Mouse (Mus musculus) mouse embryonic stem cell (cell line): Measurements from ENCODE around the gene Phf21a.
"Not testable (repeated sequence)": the region's sequence is repeated elsewhere in the genome, so short reads cannot be mapped to it uniquely, and the experiment has no call there.

Source experiments
- in situ Hi-C, 2 experiments: fragments of 300-500 bp; cut with MboI; formaldehyde crosslinking; loops; 1 replicate in 1 of 2; 3 replicates in 1 of 2; pipeline ENCODE4 v1.14.3; 2019 to 2020; ENCODE audit warnings: low sequenced_read_pairs in 2 of 2, low pct_unique_long_range_greater_than_20kb in 1 of 2, mixed read lengths in 1 of 2; ENCODE audit not compliant: unreplicated experiment in 1 of 2

The Phf21a gene

DNA sequence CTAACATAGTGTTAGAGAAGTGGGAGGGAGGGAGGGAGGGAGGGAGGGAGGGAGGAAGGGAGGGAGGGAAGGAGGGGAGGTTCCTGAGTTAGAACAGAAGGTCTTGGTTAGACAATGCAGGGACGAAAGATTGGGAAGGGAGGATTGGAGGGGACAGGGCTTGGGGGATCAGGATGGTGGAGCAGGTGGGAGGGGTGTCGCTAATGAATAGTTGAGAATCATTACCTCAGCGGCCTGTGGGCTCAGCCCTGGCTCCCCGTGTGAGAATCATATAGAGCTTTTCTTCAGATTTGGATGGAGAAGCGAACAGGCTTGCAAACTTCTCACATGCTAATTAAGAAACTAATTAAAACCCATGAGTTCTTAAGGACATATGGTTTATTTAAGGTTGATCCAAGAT is 23.3 kb upstream of the Phf21a start:
- in situ Hi-C loops, result no loop called here

DNA sequence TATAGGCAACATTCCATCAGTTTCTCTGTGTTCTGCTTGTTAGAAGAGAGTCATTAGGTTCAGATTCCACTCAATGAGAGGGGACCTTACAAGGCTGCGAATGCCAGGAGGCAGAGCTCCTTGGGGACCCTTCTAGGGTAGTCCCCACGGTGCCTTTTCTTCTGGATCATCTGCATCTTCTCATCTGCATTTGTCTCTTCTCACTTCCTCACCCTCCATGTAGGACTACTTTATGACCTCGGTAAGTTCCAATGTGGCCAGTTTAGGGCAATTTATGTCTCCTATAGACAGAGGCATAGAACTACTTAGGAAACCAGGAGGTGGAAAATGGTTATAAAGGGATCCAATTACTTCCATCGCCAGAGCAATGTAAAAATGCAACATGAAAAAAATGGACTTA is 21.8 kb upstream of the Phf21a start:
- in situ Hi-C loops, result no loop called here

DNA sequence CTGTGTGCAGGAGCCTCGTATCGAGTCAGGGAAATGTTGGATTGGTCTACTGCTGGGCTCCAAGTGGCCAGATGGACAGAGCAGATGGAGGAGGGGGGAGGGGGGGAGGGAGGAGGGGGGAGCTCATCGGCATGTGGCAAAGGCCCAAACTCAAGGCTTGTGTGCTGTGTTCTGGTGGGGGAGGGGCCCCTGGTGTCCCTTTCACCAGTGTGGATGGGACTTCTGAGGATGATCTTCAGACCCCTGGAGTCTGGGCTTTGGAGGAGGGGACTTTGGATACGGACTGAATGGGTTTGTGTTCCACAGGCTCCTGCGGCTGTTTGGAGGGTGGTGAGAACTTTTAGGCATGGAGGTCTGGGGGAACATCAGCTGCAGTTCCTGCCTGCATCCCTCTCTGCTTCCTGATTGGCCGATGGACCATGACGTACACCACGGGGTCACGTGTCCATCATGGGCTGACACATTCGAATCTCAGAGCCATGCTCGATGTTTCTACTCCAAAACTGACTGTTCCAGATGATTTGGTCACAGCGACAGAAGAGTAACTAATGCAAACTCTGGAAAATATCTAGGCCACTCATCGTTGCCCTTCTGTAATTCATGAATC is 16.7 kb upstream of the Phf21a start:
- in situ Hi-C loops, result no loop called here

DNA sequence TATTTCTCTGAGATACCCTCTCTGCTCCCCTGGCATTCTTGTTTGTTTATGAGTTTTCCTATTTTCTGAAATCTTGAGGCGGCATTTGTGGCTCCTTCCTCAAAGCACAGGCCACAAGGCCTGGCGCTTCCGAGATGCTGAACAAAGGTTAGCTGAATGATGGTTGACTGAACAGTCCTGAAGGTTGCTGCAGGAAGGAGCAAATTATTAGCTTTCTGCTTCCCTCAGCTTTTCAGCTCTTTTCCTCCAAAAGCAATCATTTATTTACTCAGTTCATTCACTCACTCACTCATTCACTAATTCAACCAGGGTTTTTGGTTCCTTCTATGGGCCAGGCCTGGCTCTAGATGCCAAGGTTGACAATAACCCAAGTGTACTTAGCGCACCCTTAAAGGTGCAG is 10.7 kb upstream of the Phf21a start:
- in situ Hi-C loops, result no loop called here

DNA sequence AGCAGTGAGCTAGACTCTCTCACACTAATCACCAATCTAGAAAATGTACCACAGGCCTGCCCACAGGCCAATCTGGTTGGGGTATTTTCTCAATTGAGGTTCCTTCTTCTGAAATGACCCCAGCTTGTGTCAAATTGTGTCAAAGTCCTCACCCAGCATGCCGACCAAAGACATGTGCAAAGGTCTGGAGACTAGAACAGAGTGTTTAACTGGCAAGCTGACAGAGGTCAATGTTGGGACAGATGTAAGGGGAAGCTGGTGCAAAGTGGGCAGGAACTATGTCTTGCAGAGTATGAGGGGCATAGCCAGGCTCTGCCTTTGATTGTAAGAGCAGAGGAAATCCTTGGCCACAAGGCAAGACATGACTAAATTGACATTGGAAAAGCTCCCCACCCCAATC is 7.2 kb upstream of the Phf21a start:
- in situ Hi-C loops, result no loop called here

DNA sequence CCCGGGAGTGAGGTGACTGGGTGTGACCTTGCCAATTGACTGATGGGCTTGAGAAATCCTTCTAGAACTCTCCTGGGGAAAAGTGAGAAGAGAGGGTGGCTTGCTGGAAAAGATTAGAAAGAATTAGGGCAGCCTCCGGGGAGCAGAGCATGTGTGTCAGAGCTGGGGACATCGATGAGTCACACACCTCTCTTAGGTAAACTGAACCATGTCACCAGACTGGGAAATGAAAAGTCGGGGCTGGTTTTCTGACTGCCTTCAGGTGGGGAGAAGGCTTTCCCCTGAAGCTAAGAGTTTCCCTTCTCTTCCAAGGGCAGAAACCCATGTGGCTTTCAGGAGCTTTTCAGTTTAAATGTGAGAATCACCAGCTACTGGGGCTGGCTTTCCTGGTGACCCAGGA is 5.9 kb upstream of the Phf21a start:
- in situ Hi-C loops, result no loop called here

DNA sequence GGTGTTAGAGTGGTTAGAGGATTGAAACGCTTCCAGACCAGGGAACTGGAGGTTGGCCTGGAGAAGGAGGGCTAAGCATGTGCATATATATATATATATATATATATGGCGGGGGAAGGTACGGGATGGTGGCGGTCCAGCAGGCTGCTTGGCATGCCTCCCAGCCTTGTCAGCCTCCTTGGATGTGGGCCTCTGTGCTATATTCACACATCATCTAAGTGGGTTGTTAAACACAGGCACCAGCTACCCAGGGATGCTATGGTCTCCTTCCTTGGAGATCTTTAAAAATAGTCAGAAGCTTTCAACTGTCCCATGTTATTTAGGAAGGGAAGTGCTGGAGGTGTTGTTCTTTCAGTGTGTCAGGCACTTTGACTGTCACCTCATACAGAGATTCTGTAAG is 3.1 kb upstream of the Phf21a start:
- in situ Hi-C loops, result no loop called here

DNA sequence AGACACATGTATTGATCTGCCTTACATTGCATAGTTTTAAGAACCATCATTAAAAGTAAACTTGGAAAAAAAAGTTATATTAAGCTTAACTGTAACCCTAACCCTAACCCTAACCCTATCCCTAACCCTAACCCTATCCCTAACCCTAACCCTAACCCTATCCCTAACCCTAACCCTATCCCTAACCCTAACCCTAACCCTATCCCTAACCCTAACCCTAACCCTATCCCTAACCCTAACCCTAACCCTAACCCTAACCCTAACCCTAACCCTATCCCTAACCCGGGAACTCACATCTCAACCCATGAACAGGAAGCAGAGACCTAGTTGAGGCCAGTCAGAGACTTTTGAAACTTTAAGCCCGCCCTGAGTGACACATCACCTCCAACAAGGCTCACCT is 586 bp downstream of the Phf21a start:
- in situ Hi-C loops, result not testable (repeated sequence)

DNA sequence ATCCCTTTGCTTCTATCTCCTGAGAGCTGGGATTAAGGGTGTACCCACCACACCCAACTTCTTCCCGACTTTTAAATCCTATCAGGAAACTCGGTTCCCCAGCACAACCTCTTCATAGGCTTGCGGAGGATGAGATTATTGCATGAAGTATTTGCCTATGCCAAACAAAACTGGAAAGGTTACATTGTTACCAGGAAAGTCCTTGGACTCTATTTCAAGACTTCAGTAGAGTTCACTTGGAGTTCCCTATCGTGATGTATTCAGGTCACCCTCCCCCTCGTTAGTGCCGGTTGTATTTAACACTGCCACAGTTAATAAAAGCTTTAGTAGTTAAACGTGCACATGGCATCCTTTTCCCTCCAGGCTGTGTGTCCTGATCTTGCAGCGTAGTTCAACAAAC is 1.2 kb downstream of the Phf21a start:
- in situ Hi-C loops, result no loop called here

DNA sequence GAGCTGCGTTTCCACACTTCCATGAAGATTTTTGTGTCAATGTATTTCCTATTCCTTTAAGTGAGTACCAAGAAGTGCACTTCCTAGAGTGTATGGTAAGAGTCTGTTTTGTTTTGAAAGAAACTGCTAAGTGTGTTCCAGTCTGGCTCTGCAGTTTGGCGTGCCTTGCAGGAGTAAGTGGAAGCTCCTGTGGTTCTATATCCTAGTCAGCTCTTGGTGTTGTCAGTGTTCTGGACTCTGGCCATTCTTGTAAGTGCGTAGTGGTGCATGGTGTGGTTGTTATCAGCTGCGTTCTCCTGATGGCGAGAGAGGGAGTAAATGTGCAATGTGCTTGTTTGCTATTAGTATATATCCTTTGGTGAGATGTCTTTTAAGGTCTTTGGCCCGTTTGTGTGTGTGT is 7.9 kb downstream of the Phf21a start:
- in situ Hi-C loops, result no loop called here

DNA sequence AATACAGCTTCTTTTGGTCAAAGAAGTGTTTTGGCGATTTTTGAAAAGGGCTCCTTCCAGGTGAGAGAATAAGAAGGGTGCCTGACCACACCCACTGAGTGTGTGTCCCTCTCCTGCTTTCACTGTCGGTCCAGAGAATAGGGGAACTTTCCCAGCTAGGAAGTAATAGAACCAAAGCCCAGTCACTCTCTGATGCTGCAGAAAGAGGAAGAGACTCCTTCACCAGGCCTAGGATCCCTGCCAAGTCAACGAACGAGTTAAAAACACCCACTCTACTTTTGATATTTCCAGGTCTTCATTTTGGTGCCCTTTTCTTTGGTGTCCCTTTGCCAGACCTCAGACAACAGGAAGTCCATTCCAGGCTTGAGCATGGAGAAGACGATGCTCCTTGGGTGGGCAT is 31.6 kb downstream of the Phf21a start:
- in situ Hi-C loops, result no loop called here

DNA sequence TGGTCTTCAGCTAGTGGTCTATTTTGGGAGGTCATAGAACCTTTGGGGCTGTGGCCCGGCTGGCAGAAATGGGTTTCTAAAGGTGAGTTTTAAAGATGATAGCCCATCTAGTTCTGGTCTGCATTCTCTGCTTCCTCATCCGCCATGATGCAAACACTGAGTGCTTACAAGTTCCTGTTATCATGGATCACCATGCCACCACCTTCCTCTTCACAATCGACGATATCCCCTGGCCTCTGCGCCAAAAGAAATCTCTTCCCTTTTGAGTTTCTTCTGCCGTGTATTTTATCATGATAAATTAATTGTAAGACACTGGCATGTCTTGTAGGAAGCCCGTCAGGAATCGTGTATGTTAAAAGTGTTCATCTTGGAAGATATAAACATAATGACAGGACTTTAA is 32.4 kb downstream of the Phf21a start:
- in situ Hi-C loops, result no loop called here

DNA sequence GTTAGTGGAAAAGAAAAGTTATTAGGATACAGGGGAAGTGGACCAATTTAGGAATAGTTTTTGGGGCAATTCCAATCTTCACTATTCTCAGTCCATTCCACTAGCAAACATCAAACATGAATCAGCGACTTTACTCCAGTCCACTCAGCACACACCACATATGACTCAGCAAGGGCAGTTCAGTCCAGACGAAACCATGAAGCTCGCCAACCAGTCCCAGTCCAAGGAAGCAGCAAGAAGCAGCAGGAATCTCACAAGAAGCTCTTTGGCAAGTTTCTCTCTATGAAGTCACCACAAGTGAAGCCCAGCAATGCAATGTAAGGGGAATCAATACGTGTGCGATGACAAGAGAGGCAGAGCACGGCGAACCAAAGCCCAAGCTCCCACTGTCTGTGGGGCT is 37.2 kb downstream of the Phf21a start:
- in situ Hi-C loops, result no loop called here

DNA sequence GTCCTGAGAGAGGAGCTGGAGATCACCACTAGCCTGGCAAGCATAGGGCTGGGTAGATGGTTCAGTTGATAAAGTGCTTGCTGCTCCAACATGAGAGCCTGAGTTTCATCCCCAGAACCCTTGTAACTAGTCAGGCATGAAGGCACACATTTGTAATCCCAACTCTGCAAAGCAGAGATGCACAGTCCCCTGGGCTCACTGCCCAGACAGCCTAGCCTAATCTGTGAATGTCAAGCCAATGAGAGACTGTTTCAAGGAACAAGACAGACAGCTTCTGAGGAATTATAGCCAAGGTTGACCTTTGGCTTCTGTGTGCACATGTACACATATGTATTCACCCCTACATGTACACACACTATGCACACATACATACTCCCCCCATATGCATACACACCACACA is 45.8 kb downstream of the Phf21a start:
- in situ Hi-C loops, result no loop called here

DNA sequence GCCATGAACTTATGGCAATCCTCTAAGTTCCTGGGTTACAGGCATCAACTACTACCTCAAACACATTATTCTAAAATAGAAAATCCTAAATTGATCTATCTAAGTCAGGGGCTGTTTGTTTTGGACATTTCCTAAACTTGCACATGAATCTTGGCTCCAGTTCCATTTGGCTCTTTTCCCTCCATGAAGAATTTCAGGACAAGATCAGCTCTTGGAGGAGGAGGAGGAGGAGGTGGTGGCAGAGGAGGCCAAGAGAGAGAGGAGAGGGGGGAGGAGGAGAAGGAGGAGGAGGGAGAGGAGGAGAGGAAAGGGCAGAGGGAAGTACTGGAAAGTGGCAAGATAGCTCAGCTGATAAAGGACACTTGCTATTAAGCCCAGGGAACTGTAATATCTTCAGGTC is 46.4 kb downstream of the Phf21a start:
- in situ Hi-C loops, result no loop called here

DNA sequence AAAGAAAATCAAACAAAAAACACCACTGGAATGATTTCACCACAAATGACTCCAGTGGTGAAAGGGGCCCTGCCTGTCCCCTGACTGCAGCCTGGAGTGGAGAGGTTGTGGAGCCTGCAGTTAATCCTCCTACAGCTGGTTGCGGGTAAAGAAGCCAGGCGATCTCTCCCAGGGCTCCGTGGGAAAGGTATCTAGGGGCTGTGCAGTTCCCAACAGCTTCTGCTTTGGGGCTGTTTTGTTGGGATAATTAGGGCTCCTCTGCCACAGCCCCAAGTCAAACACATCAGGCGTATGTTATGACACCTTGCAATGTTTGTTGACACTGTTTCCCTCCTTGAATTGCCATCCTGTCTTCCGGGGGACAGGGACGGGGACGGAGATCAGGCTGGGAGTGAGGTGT is 47.5 kb downstream of the Phf21a start:
- in situ Hi-C loops, result no loop called here

DNA sequence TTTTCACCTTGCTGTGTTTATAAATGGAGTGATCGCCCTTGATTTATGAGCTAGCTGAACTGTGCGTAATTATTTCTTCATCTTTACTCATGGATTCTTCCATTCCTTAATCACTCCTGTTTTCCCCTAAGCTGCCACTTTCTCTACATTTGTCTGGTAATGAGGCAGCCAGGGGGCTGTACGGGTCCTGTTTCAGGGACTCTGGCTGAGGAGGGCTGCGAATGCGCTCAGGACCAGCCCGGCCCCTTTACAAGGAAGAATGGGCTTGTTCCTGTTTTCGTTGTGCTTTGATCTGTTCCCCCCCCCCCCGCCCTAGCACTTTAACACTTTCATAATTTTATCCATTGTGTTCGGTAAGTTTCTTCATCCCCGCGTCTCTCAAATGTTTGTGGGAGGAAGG is 48.2 kb downstream of the Phf21a start:
- in situ Hi-C loops, result no loop called here

DNA sequence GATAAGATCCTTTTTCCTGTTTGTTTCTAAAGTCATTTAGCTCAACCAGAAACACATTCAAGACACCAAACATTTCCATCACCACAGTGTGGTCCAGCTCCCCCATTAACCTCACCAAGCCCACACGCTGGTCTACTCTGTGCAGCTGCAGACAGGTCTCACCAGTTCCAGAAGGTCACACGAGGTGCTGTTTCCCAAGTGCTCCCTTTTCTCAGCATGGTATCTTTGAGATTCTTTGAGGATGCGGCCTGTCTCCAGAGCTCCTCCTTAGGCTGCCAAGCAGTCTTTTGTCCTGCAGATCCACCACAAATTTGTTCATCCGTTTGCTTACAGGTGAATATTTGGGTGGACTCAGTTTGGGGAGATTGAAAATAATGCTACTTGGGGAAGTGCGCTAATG is 51.0 kb downstream of the Phf21a start:
- in situ Hi-C loops, result no loop called here

DNA sequence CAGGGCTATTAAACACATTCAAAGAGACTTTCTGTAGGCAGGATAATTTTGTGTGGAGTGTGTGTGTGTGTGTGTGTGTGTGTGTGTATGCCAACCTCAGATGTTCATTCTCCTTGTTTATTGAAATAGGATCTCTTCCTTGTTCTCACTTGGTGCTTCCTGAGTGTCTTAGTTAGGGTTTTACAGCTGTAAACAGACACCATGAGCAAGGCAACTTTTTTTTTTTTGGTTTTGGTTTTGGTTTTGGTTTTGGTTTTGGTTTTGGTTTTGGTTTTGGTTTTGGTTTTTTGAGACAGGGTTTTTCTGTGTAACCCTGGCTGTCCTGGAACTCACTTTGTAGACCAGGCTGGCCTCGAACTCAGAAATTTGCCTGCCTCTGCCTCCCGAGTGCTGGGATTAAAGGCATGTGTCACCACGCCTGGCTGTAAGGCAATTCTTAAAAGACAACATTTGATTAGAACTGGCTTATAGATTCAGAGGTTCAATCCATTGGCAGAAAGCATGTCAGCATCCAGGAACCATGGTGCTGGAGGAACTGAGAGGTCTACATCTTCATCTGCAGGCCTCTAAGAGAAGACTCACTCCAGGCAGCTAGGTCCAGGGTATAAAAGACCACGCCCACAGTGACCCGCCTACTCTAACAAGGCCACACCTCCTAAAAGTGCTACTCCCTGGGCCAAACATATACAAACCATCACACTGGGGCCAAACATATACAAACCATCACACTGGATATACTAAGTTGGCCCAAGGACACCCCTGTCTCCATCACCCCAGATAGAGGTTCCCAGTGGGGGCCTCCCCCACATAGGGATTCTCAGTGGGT is 55.2 kb downstream of the Phf21a start:
- in situ Hi-C loops, result not testable (repeated sequence)

DNA sequence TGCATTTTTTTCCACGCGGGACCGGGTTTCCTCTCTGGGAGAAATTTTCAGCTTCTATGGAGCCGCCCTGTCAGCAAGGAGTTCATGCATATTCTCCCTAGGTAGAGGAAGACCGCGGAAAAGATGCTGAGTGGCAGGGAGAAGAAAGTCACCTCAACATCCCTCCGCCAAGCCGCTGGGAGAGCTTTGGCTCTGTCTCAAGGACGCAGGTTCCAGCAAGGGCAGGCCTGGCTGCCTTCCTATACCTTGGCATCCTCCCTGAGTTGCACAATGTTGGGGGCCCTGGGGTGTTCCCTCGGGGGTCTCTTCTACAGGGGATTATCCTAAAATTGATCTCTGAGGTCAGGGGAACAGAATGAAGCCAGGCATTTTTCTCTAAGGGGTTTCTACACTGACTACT is 71.4 kb downstream of the Phf21a start:
- in situ Hi-C loops, result no loop called here
